Mouse (Mus musculus): ENCODE results near the gene Ptprn2. TPM values are rescaled to one million over a fixed set of nuclear protein-coding genes. Genes with fewer than 3 reads are reported as not detected.

Ptprn2 gene
- total and polyA plus RNA-seq, 3 experiments = 0.17 TPM; not detected in 2

DNA sequence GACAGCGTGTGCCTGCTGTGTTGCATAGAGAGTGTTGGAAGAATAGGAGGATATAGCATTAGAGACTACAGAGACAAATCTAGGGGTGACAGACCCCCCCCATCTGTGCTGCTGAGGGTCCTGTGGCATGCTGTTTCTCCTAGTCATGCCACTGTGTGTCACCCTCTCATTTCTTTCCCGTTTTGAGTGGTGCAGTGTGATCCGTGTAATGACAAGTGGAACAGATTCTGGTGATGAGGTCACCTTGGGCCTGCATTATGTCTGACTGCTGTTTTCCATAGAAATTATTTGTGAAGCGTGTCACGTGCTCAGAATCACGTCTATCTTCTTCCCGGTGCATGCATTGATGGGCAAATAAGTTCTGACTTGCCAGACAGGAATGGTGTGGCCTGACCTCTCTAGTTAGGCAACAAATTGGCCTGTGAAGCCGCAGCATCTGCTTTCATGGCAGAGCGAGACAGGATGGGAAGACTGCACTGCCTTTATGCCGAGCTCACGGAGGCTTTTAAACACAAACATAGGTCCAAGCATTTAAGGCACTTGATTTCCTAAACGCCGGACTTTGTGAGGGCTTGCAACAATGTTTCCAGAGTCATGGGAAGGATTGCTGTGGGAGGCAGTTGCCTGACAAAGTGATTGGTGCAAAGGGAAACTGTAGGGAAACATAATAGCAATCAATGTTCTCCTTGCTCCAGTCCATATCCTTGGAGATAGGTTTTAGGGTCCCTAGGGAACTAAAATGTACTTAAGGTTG lies 467.1 kb downstream of the Ptprn2 start:
- H3K9ac ChIP-seq (ENCODE audit: insufficient read depth, low read depth) = no peak overlapping the region
- H3K27ac ChIP-seq (ENCODE audit: insufficient read depth, low read depth) = no peak overlapping the region
- TF ChIP-seq PAX5 (IDR thresholded peaks at IDR 0.05; ENCODE audit: low read length) (no peak), BHLHE40 (IDR thresholded peaks at IDR 0.05; ENCODE audit: low read depth, low read length) (0 out of 2 replicates have a peak, but pooled peaks have one; percentile 19)
- H3K4me1 ChIP-seq (ENCODE audit: control insufficient read depth in 1 of 2, insufficient read depth in 2 of 2) = peaks cover 4 to 7% of the 10 kb centered on the region in 2 experiments; a peak in 3 of 4 replicates
- no peaks in the 10 kb centered on the region for H3K9me3 ChIP-seq (replicated peaks; ENCODE audit: low read length)
- H3K36me3 ChIP-seq (replicated peaks in 1 of 2; ENCODE audit: control insufficient read depth in 1 of 2, insufficient read depth in 1 of 2, low read length in 1 of 2) = no peaks in the 10 kb centered on the region
- in situ Hi-C loops (cut with MboI; ENCODE audit: low pct_ligation_motif_present, low pct_unique_long_range_greater_than_20kb, low sequenced_read_pairs) (no loop called here), dilution Hi-C loops (cut with MboI; ENCODE audit: extremely low pct_ligation_motif_present, extremely low pct_unique_long_range_greater_than_20kb, low sequenced_read_pairs) (no loop called here)
- H3K27me3 ChIP-seq (replicated peaks) = peaks cover 38% of the 10 kb centered on the region
- H3K4me3 ChIP-seq (replicated peaks in 1 of 3; ENCODE audit: low read depth in 2 of 3, low read length in 2 of 3, poor library complexity in 1 of 3) = no peak overlapping the region
- no peak for DNase-seq (ENCODE audit: extremely low read depth)
- no peak overlapping the region for H3K4me2 ChIP-seq (ENCODE audit: insufficient read depth, low read depth, poor library complexity, severe bottlenecking)
- H3K79me2 ChIP-seq (replicated peaks; ENCODE audit: control insufficient read depth, extremely low read depth, insufficient read depth, poor library complexity, severe bottlenecking) = no peaks in the 10 kb centered on the region

DNA sequence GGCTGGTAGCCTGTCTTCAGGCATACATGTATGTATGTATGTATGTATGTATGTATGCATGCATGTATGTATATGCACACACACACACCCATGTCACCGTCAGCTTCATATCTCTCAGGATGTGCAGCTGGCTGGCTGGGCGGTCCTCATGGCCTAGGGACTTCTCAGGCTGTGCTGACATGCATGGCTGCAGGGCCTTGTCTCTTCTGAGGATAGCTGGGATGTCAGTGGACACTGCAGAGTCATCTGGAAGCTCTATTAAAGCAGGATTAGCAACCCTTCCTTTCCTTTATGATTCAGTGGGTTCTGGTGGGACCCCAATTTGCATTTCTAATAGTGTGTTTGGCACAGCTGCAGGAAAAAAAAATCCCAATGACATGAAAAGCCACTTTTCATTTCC lies 473.6 kb downstream of the Ptprn2 start:
- Histone ChIP-seq H3K79me2 (replicated peaks; ENCODE audit: control insufficient read depth, extremely low read depth, insufficient read depth, poor library complexity, severe bottlenecking) (no peaks in the 10 kb centered on the region), H3K36me3 (replicated peaks in 1 of 2; ENCODE audit: control insufficient read depth in 1 of 2, insufficient read depth in 1 of 2, low read length in 1 of 2) (no peaks in the 10 kb centered on the region), H3K4me3 (replicated peaks in 1 of 3; ENCODE audit: low read depth in 2 of 3, low read length in 2 of 3, poor library complexity in 1 of 3) (no peak overlapping the region), H3K4me1 (ENCODE audit: control insufficient read depth in 1 of 2, insufficient read depth in 2 of 2) (no peaks in the 10 kb centered on the region), H3K27ac (ENCODE audit: insufficient read depth, low read depth) (no peak overlapping the region), H3K9ac (ENCODE audit: insufficient read depth, low read depth) (no peak overlapping the region), H3K27me3 (replicated peaks) (peaks cover 44% of the 10 kb centered on the region), H3K9me3 (replicated peaks; ENCODE audit: low read length) (no peaks in the 10 kb centered on the region), H3K4me2 (ENCODE audit: insufficient read depth, low read depth, poor library complexity, severe bottlenecking) (no peak overlapping the region)
- no peak for DNase-seq (ENCODE audit: extremely low read depth)
- dilution Hi-C loops (cut with MboI; ENCODE audit: extremely low pct_ligation_motif_present, extremely low pct_unique_long_range_greater_than_20kb, low sequenced_read_pairs) = no loop called here
- TF ChIP-seq NELFE (IDR thresholded peaks at IDR 0.05; ENCODE audit: low read depth, low read length) (no peak), SIN3A (IDR thresholded peaks at IDR 0.05; ENCODE audit: low read length) (no peak), E2F4 (IDR thresholded peaks at IDR 0.05; ENCODE audit: insufficient replicate concordance, low read depth, low read length) (no peak), ZKSCAN1 (IDR thresholded peaks at IDR 0.05; ENCODE audit: borderline replicate concordance, low read depth, low read length) (no peak)
- in situ Hi-C loops (cut with MboI; ENCODE audit: low pct_ligation_motif_present, low pct_unique_long_range_greater_than_20kb, low sequenced_read_pairs) = no loop called here

DNA sequence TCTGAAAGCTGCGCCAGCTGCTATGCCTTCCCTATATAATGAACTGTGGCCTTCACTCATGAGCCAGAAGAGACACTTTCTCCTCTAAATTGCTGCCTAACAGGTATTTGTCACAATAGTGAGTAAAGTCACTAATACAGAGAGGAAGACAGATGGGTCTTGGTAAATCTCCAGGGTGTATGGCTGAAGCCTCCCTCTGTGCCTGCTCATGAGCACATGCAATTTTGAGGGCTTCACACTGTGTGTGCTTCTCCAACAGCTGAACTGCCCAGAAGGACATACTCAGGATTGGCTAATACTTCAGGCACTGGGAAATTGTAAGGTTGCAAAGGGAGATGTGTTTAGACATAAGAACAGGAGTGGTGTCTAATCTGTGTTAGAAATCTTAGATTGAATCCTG lies 478.4 kb downstream of the Ptprn2 start:
- Histone ChIP-seq H3K9me3 (replicated peaks; ENCODE audit: low read length) (no peaks in the 10 kb centered on the region), H3K36me3 (replicated peaks in 1 of 2; ENCODE audit: control insufficient read depth in 1 of 2, insufficient read depth in 1 of 2, low read length in 1 of 2) (no peaks in the 10 kb centered on the region), H3K4me3 (replicated peaks in 1 of 3; ENCODE audit: low read depth in 2 of 3, low read length in 2 of 3, poor library complexity in 1 of 3) (no peak overlapping the region), H3K27me3 (replicated peaks) (peaks cover 18% of the 10 kb centered on the region), H3K79me2 (replicated peaks; ENCODE audit: control insufficient read depth, extremely low read depth, insufficient read depth, poor library complexity, severe bottlenecking) (no peaks in the 10 kb centered on the region), H3K27ac (ENCODE audit: insufficient read depth, low read depth) (no peak overlapping the region), H3K4me1 (ENCODE audit: control insufficient read depth in 1 of 2, insufficient read depth in 2 of 2) (no peaks in the 10 kb centered on the region), H3K4me2 (ENCODE audit: insufficient read depth, low read depth, poor library complexity, severe bottlenecking) (no peak overlapping the region), H3K9ac (ENCODE audit: insufficient read depth, low read depth) (no peak overlapping the region)
- in situ Hi-C loops (cut with MboI; ENCODE audit: low pct_ligation_motif_present, low pct_unique_long_range_greater_than_20kb, low sequenced_read_pairs) = no loop called here
- dilution Hi-C loops (cut with MboI; ENCODE audit: extremely low pct_ligation_motif_present, extremely low pct_unique_long_range_greater_than_20kb, low sequenced_read_pairs) = no loop called here
- no peak for TF ChIP-seq ZKSCAN1 (IDR thresholded peaks at IDR 0.05; ENCODE audit: borderline replicate concordance, low read depth, low read length)
- no peak for DNase-seq (ENCODE audit: extremely low read depth)
